ENCODE assay signal across 14 mouse cellular contexts in genomic region chr3:84703083-84703810, GRCm38 (mm10). TPM values are rescaled to one million over a fixed set of nuclear protein-coding genes. Genes with fewer than 3 reads are reported as not detected.
DNase-seq lines count a peak whose midpoint lies in the region; ATAC-seq lines count a peak whose summit lies in the region.
"Had no signal": no experiment of that assay in that cellular context is flagged by ENCODE, and none has a peak within 500 bp of the region (broad histone marks: within the 10 kb centered on the region; RNA-seq: fewer than 3 reads in every experiment).

No protein-coding gene starts in this region.

- peak overlapping the region; percentile 24 for H3K4me3 ChIP-seq in liver, embryonic 13.5 days (replicated peaks)
- H3K4me3 ChIP-seq: intestine, embryonic 15.5 days had no signal

- H3K9ac ChIP-seq in liver, embryonic 13.5 days: peak overlapping the region; percentile 35
- H3K9ac ChIP-seq: intestine, embryonic 15.5 days had no signal

- no peaks in the 10 kb centered on the region for H3K36me3 ChIP-seq in liver, embryonic 13.5 days
- H3K36me3 ChIP-seq: intestine, embryonic 15.5 days had no signal

- H3K4me2 ChIP-seq in liver, embryonic 13.5 days: peak overlapping the region; percentile 59
- H3K4me2 ChIP-seq: heart, embryonic 11.5 days; intestine, embryonic 15.5 days had no signal

- ATAC-seq in liver, embryonic 13.5 days (ENCODE audit: low read depth): peak; percentile 92
- ATAC-seq: intestine, embryonic 15.5 days had no signal

- H3K4me1 ChIP-seq in liver, embryonic 13.5 days (replicated peaks): peaks cover 42% of the 10 kb centered on the region
- H3K4me1 ChIP-seq: intestine, embryonic 15.5 days had no signal

- no peaks in the 10 kb centered on the region for H3K27me3 ChIP-seq in liver, embryonic 13.5 days
- H3K27me3 ChIP-seq: intestine, embryonic 15.5 days had no signal

- WGBS in liver, embryonic 13.5 days (ENCODE audit: insufficient replicate concordance): 32% methylated on average over 11 of the region's 11 CpGs

- H3K9me3 ChIP-seq in liver, embryonic 13.5 days (replicated peaks): peaks cover 5% of the 10 kb centered on the region; the same call in 1 of the 2 replicates
- H3K9me3 ChIP-seq: intestine, embryonic 15.5 days had no signal

- peak overlapping the region; percentile 75 for H3K27ac ChIP-seq in liver, embryonic 13.5 days
- H3K27ac ChIP-seq: intestine, embryonic 15.5 days; kidney, postnatal 0 days had no signal

- peak; percentile 58 for DNase-seq in heart, adult 11 months
- no peak for DNase-seq in heart, adult 9 months (ENCODE audit: low spot score in 2 of 2)
- DNase-seq in c-Kit-negative CD71-positive TER-119-positive erythroid progenitor cells, embryonic 14.5 days (ENCODE audit: low read depth, low spot score): peak; percentile 32
- peak; percentile 50 for DNase-seq in liver, embryonic 13.5 days
- peak; percentile 17 for DNase-seq in retina, embryonic 14.5 days (ENCODE audit: low spot score)
- no peak for DNase-seq in kidney, postnatal 14 days
- no peak for DNase-seq in testis, postnatal 10 days (ENCODE audit: low spot score)
- no peak for DNase-seq in B cell, adult 2 months
- DNase-seq: gastrocnemius, postnatal 14 days; right cerebral cortex, postnatal 14 days; thymus, postnatal 36 days had no signal

RNA-seq across cellular contexts. Expression of gene Tmem154, which starts 37.3 kb away (rescaled TPM):
- 0.59 and 0.94 TPM in 2 replicates for polyA plus RNA-seq in liver, embryonic 13.5 days (2015; fragmentation: Nextera tagmentation; extraction: Ambion mirVana)

Comparison
In these comparisons a context has a peak if more than half of its experiments do, and no peak if none do; other contexts are left out.
1. DNase-seq: peak in heart, adult 11 months (single experiment), c-Kit-negative CD71-positive TER-119-positive erythroid progenitor cells, embryonic 14.5 days (single experiment), liver, embryonic 13.5 days (single experiment) and retina, embryonic 14.5 days (single experiment); none in heart, adult 9 months (0 of 2), kidney, postnatal 14 days (single experiment), testis, postnatal 10 days (single experiment) and B cell, adult 2 months (0 of 2).